Mouse (Mus musculus) ES-E14 (cell line): ENCODE measurements around the gene Sla2.

ENCODE experiments used
- CHD2 ChIP-seq: IDR thresholded peaks from 2 replicates; pipeline ENCODE4 v1.6.1; 2014; ENCODE audit warnings: mild to moderate bottlenecking, low read depth, low read length, inconsistent platforms
- HCFC1 ChIP-seq: IDR thresholded peaks from 2 replicates; pipeline ENCODE4 v1.6.1; 2012; ENCODE audit warnings: low read length, inconsistent platforms, borderline replicate concordance; ENCODE audit not compliant: insufficient read depth
- MAFK ChIP-seq: IDR thresholded peaks from 2 replicates; pipeline ENCODE4 v1.6.1; 2014; ENCODE audit warnings: mild to moderate bottlenecking, low read depth, low read length, inconsistent platforms; ENCODE audit not compliant: insufficient read depth
- ZC3H11A ChIP-seq: IDR thresholded peaks from 2 replicates; pipeline ENCODE4 v1.6.1; 2012; ENCODE audit warnings: low read depth, mild to moderate bottlenecking, inconsistent platforms, low read length, borderline replicate concordance
- ZNF384 ChIP-seq: IDR thresholded peaks from 2 replicates; pipeline ENCODE4 v1.6.1; 2012; ENCODE audit warnings: low read depth, low read length, inconsistent platforms

- TF ChIP-seq ZC3H11A (no peak), MAFK (no peak), ZNF384 (no peak), HCFC1 (no peak), CHD2 (no peak)
Measured at GRCm38 (mm10) chr2:156894496-156895265, 7.7 kb upstream of the Sla2 start.
